Mouse (Mus musculus) lung, postnatal 0 days (tissue): Measurements from ENCODE around the gene Foxp4.

Experiments
- CTCF ChIP-seq: IDR thresholded peaks from 2 replicates; pipeline ENCODE4 v1.5.1; 2016; ENCODE audit warnings: antibody characterized with exemption, mild to moderate bottlenecking
- EP300 ChIP-seq: IDR thresholded peaks from 2 replicates; pipeline ENCODE4 v1.6.1; 2016; ENCODE audit warnings: antibody characterized with exemption, mild to moderate bottlenecking, control low read depth

- no peak for TF ChIP-seq EP300
- no peak for TF ChIP-seq CTCF
Measured at GRCm38 (mm10) chr17:47850035-47850434, 74.4 kb downstream of the Foxp4 start.
